Mouse (Mus musculus) cerebellum, adult 2 months (tissue): Measurements from ENCODE around the gene Gab1.

ENCODE experiments used
- CTCF ChIP-seq: fragments of 200-500 bp; IDR thresholded peaks from 2 replicates; pipeline ENCODE4 v1.5.1; 2011; ENCODE audit warnings: low read depth, mild to moderate bottlenecking, control low read depth, low read length, moderate library complexity, borderline replicate concordance; ENCODE audit not compliant: insufficient read depth
- POLR2A ChIP-seq: fragments of 200-500 bp; IDR thresholded peaks from 2 replicates; pipeline ENCODE4 v1.6.1; 2011; ENCODE audit warnings: low read length, control low read depth, borderline replicate concordance; ENCODE audit not compliant: insufficient read depth

DNA sequence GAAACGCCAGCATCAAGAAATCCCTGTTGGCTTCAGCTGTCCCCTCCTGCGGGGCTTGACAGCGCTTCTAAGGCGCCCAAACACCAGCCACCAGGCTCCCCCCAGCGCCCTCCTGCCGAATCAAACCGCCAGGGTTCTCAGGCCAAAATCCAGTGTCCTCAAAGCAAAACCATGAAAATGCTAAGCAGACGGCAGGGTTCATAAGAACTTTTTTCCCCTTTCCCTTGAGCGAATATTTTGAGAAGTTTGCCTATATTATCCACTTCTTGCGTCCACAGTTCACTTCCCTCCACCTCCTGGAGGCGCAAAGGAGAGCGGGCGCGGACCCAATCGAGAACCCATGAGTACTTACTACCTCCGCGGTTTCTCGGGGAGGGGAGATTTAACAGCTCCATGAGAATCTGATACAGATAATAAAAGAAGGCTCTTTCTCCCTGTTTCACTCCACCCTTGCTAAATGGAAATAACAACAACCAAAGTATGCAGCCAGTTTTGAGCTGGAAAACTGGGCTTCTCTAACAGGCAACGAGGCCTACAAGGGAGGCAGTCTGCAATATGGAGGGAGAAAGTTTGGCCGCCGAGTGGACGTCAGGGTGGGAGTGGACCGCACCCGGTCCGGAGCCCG, 1.4 kb downstream of the Gab1 start:
- no peak for TF ChIP-seq CTCF
- TF ChIP-seq POLR2A, result no peak
